Mouse (Mus musculus): ENCODE measurements at regions not wholly inside any gene's neighbourhood (a gene's known extent, or its start where the extent isn't known, plus 50 kb on each side); places are given as distances from the start of the nearest gene placed in this dataset.

GRCm38 (mm10) chr9:46481491-46481890, 161.7 kb upstream of the 4931429L15Rik start:
- DNase-seq (ENCODE audit: low read depth), result no peak
- TF ChIP-seq POLR2A (IDR thresholded peaks at IDR 0.05; ENCODE audit: borderline replicate concordance, extremely low read depth, insufficient read depth, insufficient read length, poor library complexity, severe bottlenecking) (no peak), CTCF (IDR thresholded peaks at IDR 0.05; ENCODE audit: borderline replicate concordance, extremely low read depth, insufficient read depth, insufficient read length) (no peak)

GRCm38 (mm10) chr9:46480080-46480690, 160.4 kb upstream of the 4931429L15Rik start:
- TF ChIP-seq POLR2A (IDR thresholded peaks at IDR 0.05; ENCODE audit: borderline replicate concordance, extremely low read depth, insufficient read depth, insufficient read length, poor library complexity, severe bottlenecking) (no peak), CTCF (IDR thresholded peaks at IDR 0.05; ENCODE audit: borderline replicate concordance, extremely low read depth, insufficient read depth, insufficient read length) (no peak)
- peak; percentile 60 for DNase-seq (ENCODE audit: low read depth)

- DNase-seq (ENCODE audit: low read depth), result no peak
- TF ChIP-seq CTCF (IDR thresholded peaks at IDR 0.05; ENCODE audit: borderline replicate concordance, extremely low read depth, insufficient read depth, insufficient read length) (no peak), POLR2A (IDR thresholded peaks at IDR 0.05; ENCODE audit: borderline replicate concordance, extremely low read depth, insufficient read depth, insufficient read length, poor library complexity, severe bottlenecking) (no peak)
Observed at GRCm38 (mm10) chr9:46478611-46479010, 158.8 kb upstream of the 4931429L15Rik start.

GRCm38 (mm10) chr9:46476516-46476915, 156.7 kb upstream of the 4931429L15Rik start:
- DNase-seq (ENCODE audit: low read depth), result peak; percentile 55
- TF ChIP-seq CTCF (IDR thresholded peaks at IDR 0.05; ENCODE audit: borderline replicate concordance, extremely low read depth, insufficient read depth, insufficient read length) (no peak), POLR2A (IDR thresholded peaks at IDR 0.05; ENCODE audit: borderline replicate concordance, extremely low read depth, insufficient read depth, insufficient read length, poor library complexity, severe bottlenecking) (no peak)

- TF ChIP-seq CTCF (IDR thresholded peaks at IDR 0.05; ENCODE audit: borderline replicate concordance, extremely low read depth, insufficient read depth, insufficient read length), result no peak
- no peak for TF ChIP-seq POLR2A (IDR thresholded peaks at IDR 0.05; ENCODE audit: borderline replicate concordance, extremely low read depth, insufficient read depth, insufficient read length, poor library complexity, severe bottlenecking)
- no peak for DNase-seq (ENCODE audit: low read depth)
Observed at GRCm38 (mm10) chr9:46473681-46474080, 153.9 kb upstream of the 4931429L15Rik start.

- TF ChIP-seq CTCF (IDR thresholded peaks at IDR 0.05; ENCODE audit: borderline replicate concordance, extremely low read depth, insufficient read depth, insufficient read length) (no peak), POLR2A (IDR thresholded peaks at IDR 0.05; ENCODE audit: borderline replicate concordance, extremely low read depth, insufficient read depth, insufficient read length, poor library complexity, severe bottlenecking) (no peak)
- DNase-seq (ENCODE audit: low read depth), result no peak
Observed at GRCm38 (mm10) chr9:46469521-46469920, 149.7 kb upstream of the 4931429L15Rik start.

- TF ChIP-seq CTCF (IDR thresholded peaks at IDR 0.05; ENCODE audit: borderline replicate concordance, extremely low read depth, insufficient read depth, insufficient read length), result no peak
- no peak for TF ChIP-seq POLR2A (IDR thresholded peaks at IDR 0.05; ENCODE audit: borderline replicate concordance, extremely low read depth, insufficient read depth, insufficient read length, poor library complexity, severe bottlenecking)
- peak; percentile 60 for DNase-seq (ENCODE audit: low read depth)
Observed at GRCm38 (mm10) chr9:46468306-46468705, 148.5 kb upstream of the 4931429L15Rik start.

- TF ChIP-seq CTCF (IDR thresholded peaks at IDR 0.05; ENCODE audit: borderline replicate concordance, extremely low read depth, insufficient read depth, insufficient read length) (no peak), POLR2A (IDR thresholded peaks at IDR 0.05; ENCODE audit: borderline replicate concordance, extremely low read depth, insufficient read depth, insufficient read length, poor library complexity, severe bottlenecking) (no peak)
- DNase-seq (ENCODE audit: low read depth), result peak; percentile 63
Observed at GRCm38 (mm10) chr9:46467671-46468070, 147.9 kb upstream of the 4931429L15Rik start.

- DNase-seq (ENCODE audit: low read depth), result no peak
- no peak for TF ChIP-seq CTCF (IDR thresholded peaks at IDR 0.05; ENCODE audit: borderline replicate concordance, extremely low read depth, insufficient read depth, insufficient read length)
- no peak for TF ChIP-seq POLR2A (IDR thresholded peaks at IDR 0.05; ENCODE audit: borderline replicate concordance, extremely low read depth, insufficient read depth, insufficient read length, poor library complexity, severe bottlenecking)
Observed at GRCm38 (mm10) chr9:46462681-46463080, 142.9 kb upstream of the 4931429L15Rik start.

GRCm38 (mm10) chr9:46457945-46458344, 138.2 kb upstream of the 4931429L15Rik start:
- TF ChIP-seq CTCF (IDR thresholded peaks at IDR 0.05; ENCODE audit: borderline replicate concordance, extremely low read depth, insufficient read depth, insufficient read length), result no peak
- TF ChIP-seq POLR2A (IDR thresholded peaks at IDR 0.05; ENCODE audit: borderline replicate concordance, extremely low read depth, insufficient read depth, insufficient read length, poor library complexity, severe bottlenecking), result no peak
- DNase-seq (ENCODE audit: low read depth), result no peak

- TF ChIP-seq POLR2A (IDR thresholded peaks at IDR 0.05; ENCODE audit: borderline replicate concordance, extremely low read depth, insufficient read depth, insufficient read length, poor library complexity, severe bottlenecking) (no peak), CTCF (IDR thresholded peaks at IDR 0.05; ENCODE audit: borderline replicate concordance, extremely low read depth, insufficient read depth, insufficient read length) (no peak)
Observed at GRCm38 (mm10) chr9:46454807-46455610, 135.2 kb upstream of the 4931429L15Rik start.

More at GRCm38 (mm10) chr9:46454807-46455610, 135.2 kb upstream of the 4931429L15Rik start:
- DNase-seq (ENCODE audit: low read depth), result peak; percentile 70

Measured in brain, embryonic 14.5 days (tissue).